Mouse (Mus musculus): Measurements from ENCODE around the gene Birc6. TPM values are rescaled to one million over a fixed set of nuclear protein-coding genes. Genes with fewer than 3 reads are reported as not detected.
"Not testable (repeated sequence)": the region's sequence is repeated elsewhere in the genome, so short reads cannot be mapped to it uniquely, and the experiment has no call there.

Gene Birc6
- total RNA-seq, 2 experiments from 2014 or later, result 147 to 167 TPM

- no peak for ATAC-seq (replicated peaks; ENCODE audit: low FRiP score, low TSS enrichment, poor library complexity, severe bottlenecking)
Measured at GRCm38 (mm10) chr17:74689406-74689805, 161.3 kb downstream of the Birc6 start.

GRCm38 (mm10) chr17:74701661-74702060 lies 173.6 kb downstream of the Birc6 start:
- ATAC-seq (replicated peaks; ENCODE audit: low FRiP score, low TSS enrichment, poor library complexity, severe bottlenecking), result not testable (repeated sequence)

- ATAC-seq (replicated peaks; ENCODE audit: low FRiP score, low TSS enrichment, poor library complexity, severe bottlenecking), result 0 out of 2 replicates have a peak, but pooled peaks have one; percentile 29
Measured at GRCm38 (mm10) chr17:74705480-74705879, 177.4 kb downstream of the Birc6 start.

DNA sequence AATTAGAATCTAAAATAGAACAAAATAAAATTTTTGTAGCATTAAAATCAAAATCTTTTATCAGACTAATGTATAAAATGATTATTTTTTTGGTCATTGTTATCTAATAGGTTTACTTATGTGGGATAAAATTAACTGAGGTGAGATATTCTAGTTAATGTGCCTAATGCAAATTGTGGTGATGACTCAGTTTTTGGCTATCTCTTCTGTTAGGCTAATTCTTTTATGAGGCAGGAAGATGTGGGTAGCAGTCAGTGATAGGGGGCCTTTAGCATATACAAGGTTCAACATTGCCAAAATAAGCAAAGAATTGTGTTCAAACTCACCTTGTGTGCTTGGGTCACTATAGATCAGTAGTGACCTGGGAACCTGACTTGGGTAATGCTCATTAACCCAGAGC lies 178.5 kb downstream of the Birc6 start:
- no peak for ATAC-seq (replicated peaks; ENCODE audit: low FRiP score, low TSS enrichment, poor library complexity, severe bottlenecking)

DNA sequence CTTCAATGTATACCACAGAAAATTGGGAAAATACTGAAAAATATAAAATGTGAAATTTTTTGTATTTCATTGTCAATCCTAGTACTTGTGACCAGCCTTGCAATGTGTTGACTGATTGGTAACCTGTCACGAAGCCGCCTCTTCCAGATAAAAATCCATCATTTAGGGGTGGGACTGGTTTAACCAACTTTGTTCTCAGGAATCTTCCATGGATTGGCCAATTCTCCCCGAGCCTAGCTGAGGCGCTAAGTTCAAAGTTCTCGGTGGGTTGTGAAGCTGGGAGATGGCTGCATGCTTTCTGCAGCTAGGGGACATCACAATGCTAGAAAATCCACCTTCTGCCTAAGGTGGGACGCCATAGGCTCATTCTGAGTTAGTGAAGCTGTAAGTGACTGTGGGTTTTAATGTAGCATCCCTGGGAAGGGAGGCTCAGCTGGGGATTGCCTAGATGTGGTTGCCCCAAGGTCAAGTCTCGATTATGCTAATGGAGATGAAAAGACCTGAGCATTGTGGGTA lies 179.6 kb downstream of the Birc6 start:
- ATAC-seq (replicated peaks; ENCODE audit: low FRiP score, low TSS enrichment, poor library complexity, severe bottlenecking), result no peak

GRCm38 (mm10) chr17:74710731-74711130 lies 182.6 kb downstream of the Birc6 start:
- no peak for ATAC-seq (replicated peaks; ENCODE audit: low FRiP score, low TSS enrichment, poor library complexity, severe bottlenecking)

DNA sequence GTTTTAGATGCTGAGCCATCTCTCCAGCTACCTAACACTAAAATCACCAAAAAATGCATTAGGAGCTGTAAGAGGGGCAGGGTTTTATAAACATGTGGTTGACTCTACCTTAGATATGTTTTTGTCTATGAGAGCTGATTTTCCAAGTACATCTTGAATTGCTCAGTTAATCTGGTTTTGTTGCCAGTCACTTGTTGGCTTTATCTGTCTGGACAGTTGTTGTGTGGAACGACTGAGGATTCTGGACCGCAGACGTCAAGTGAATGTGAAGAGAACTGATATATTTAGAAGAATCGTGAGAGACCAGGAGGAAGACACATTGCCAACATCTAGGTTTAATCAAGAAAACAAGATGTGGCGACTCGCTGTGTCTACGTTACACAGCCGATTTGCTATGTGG lies 183.5 kb downstream of the Birc6 start:
- ATAC-seq (replicated peaks; ENCODE audit: low FRiP score, low TSS enrichment, poor library complexity, severe bottlenecking), result peak; percentile 76

GRCm38 (mm10) chr17:74715128-74715527 lies 187.0 kb downstream of the Birc6 start:
- ATAC-seq (replicated peaks; ENCODE audit: low FRiP score, low TSS enrichment, poor library complexity, severe bottlenecking), result no peak

GRCm38 (mm10) chr17:74715724-74716123 lies 187.6 kb downstream of the Birc6 start:
- ATAC-seq (replicated peaks; ENCODE audit: low FRiP score, low TSS enrichment, poor library complexity, severe bottlenecking), result no peak

- no peak for ATAC-seq (replicated peaks; ENCODE audit: low FRiP score, low TSS enrichment, poor library complexity, severe bottlenecking)
Measured at GRCm38 (mm10) chr17:74716643-74717042, 188.5 kb downstream of the Birc6 start.

DNA sequence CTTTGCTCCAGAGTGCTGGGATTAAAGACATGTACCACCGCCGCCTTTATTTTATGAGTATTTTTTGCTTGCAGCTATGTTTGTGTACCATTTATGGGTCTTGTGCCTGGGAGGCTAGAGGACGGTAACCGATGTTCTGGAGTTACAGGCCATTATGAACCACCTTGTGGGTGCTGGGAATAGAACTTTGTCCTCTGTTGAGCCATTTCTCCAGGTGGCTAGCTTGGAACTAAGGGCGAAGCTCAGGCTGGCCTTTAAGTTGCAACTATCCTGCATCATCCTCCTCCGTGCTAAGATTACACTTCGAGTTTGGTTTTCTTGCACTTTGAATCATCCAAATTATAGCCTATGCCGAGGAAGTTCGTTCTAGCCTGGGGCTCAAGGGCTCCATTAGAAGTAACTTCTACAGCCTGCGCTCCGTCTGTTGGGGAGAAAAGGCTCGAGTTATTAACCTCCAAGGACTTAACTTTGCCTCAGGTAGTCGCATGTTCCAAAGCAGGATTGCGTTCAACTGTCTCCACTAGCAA lies 189.1 kb downstream of the Birc6 start:
- peak; percentile 17 for ATAC-seq (replicated peaks; ENCODE audit: low FRiP score, low TSS enrichment, poor library complexity, severe bottlenecking)

DNA sequence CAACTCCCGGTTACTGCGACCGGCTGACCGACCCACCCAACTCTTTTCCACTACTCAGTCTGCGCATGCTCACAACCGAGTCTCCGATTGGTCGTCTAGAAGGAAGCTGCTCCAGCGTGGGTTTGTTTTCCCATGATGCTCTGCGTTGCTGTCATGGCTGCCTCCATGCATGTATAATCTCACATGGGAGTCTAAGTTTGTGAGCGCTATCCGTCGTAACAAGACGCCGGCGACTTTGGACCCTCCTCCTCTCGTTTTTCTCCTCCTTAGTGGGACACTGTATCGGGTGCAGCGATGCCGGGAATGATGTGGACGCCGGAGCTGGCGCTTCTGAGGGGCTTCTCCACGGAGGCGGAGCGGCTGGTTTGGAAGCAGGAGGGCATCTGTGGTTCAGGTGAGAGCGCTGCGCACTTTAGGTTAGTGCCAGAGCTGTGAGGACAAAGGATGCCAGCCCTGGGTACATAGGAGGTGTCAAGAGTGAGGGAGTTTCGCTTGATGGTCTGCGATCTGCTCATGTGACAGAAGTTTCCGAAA lies 189.6 kb downstream of the Birc6 start, which contains the start of gene Ttc27:
Gene Ttc27 (plus strand): TSS at position 115 of the 534 bp plus-strand sequence.
- ATAC-seq (replicated peaks; ENCODE audit: low FRiP score, low TSS enrichment, poor library complexity, severe bottlenecking), result peak; percentile 95

GRCm38 (mm10) chr17:74732872-74733271 lies 204.8 kb downstream of the Birc6 start:
- peak; percentile 52; the same call in 1 of the 2 replicates for ATAC-seq (replicated peaks; ENCODE audit: low FRiP score, low TSS enrichment, poor library complexity, severe bottlenecking)

DNA sequence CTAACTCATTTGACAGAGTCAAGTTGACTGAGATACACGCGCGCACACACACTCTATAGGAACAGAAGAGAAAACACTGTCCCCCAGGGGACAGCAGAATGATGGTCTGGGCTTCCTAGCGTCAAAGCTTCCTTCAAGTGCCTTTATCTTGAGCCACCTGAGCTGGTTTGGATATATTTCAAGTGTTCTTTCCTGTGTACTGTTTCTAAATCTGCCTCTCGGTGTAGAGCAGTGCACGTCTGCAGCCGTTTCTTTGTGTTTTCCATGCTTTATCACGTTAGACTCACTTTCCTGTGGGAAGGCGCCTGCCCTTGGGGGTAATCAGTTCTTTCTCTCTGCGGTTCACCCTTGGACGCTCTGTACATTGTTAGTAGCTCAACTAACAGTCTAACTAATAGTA lies 207.3 kb downstream of the Birc6 start:
- peak; percentile 78 for ATAC-seq (replicated peaks; ENCODE audit: low FRiP score, low TSS enrichment, poor library complexity, severe bottlenecking)

GRCm38 (mm10) chr17:74749659-74750058 lies 221.6 kb downstream of the Birc6 start:
- ATAC-seq (replicated peaks; ENCODE audit: low FRiP score, low TSS enrichment, poor library complexity, severe bottlenecking), result no peak

DNA sequence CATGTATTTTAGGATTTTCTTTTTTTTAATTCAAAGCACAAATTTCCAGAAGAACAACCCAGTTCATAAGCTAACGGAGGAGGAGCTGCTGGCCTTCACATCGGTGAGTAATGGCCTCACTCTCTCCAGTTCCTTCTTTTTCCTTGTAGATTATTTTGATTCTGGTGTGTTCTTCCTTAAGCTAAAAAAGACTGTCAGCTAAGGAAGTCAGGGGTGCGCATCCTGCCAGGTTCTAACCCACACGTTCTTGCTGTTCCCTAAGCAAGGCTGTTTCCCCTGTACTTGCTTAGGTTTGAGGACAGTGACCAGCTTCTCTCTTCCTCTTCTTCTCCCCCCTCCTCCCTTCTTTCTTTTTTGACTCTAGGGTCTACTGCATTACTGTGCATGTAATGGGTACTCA lies 222.9 kb downstream of the Birc6 start:
- ATAC-seq (replicated peaks; ENCODE audit: low FRiP score, low TSS enrichment, poor library complexity, severe bottlenecking), result no peak

Other genes with a start within 250 kb of the Birc6 start
- 148 and 172 TPM in 2 replicates for gene Memo1, start 232.8 kb upstream of the Birc6 start, total RNA-seq (2014; fragmentation: Nextera tagmentation)
- 197 and 201 TPM in 2 replicates for gene Memo1, start 232.8 kb upstream of the Birc6 start, total RNA-seq (2017)
- gene Dpy30, start 204.4 kb upstream of the Birc6 start, total RNA-seq (2014; fragmentation: Nextera tagmentation), result 233 and 253 TPM in 2 replicates
- gene Dpy30, start 204.4 kb upstream of the Birc6 start, total RNA-seq (2017), result 114 and 178 TPM in 2 replicates
- 19.1 and 34.5 TPM in 2 replicates for gene Spast, start 189.3 kb upstream of the Birc6 start, total RNA-seq (2014; fragmentation: Nextera tagmentation)
- gene Spast, start 189.3 kb upstream of the Birc6 start, total RNA-seq (2017), result 47.7 and 63.5 TPM in 2 replicates
- gene Slc30a6, start 132.7 kb upstream of the Birc6 start, total RNA-seq (2014; fragmentation: Nextera tagmentation), result 17.4 and 18.1 TPM in 2 replicates
- gene Slc30a6, start 132.7 kb upstream of the Birc6 start, total RNA-seq (2017), result 8.9 and 12.4 TPM in 2 replicates
- 0.11 and 0.30 TPM in 2 replicates for gene Nlrc4, start 69.2 kb upstream of the Birc6 start, total RNA-seq (2014; fragmentation: Nextera tagmentation)
- gene Nlrc4, start 69.2 kb upstream of the Birc6 start, total RNA-seq (2017), result 0.42 and 1.4 TPM in 2 replicates
- 21.2 and 32.3 TPM in 2 replicates for gene Yipf4, start 38.8 kb upstream of the Birc6 start, total RNA-seq (2014; fragmentation: Nextera tagmentation)
- gene Yipf4, start 38.8 kb upstream of the Birc6 start, total RNA-seq (2017), result 34.1 and 56.6 TPM in 2 replicates
- 65.9 and 82.0 TPM in 2 replicates for gene Ttc27, start 189.4 kb downstream of the Birc6 start, total RNA-seq (2014; fragmentation: Nextera tagmentation)
- gene Ttc27, start 189.4 kb downstream of the Birc6 start, total RNA-seq (2017), result 50.6 and 77.5 TPM in 2 replicates

Measured in megakaryocyte-erythroid progenitor cell, adult 5-6 weeks (primary cell).